Mouse (Mus musculus): ENCODE measurements around the gene Zfp410.

DNA sequence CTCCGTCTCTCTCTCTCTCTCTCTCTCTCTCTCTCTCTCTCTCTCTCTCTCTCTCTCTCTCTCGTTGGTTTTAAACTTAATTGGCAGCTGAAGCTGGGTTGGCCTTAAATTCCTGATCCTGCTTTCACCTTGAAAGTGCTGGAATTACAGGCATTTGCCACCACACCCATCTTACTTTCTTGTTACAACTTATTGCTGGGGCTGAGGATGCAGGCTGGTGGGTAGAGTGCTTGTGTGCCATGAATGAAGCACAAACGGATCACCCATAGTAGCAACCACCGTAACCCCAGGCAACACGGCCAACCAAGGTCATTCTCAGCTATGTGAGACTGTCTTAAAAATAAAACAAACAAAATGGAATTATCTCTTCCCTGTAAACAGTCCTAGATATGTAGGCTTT, 5.3 kb upstream of the Zfp410 start:
- TF ChIP-seq CTCF (conservative IDR thresholded peaks at IDR 0.05 in 1 of 2, IDR thresholded peaks at IDR 0.05 in 1 of 2; ENCODE audit: low read depth in 2 of 2, low read length in 2 of 2) (no peak), ETS1 (conservative IDR thresholded peaks at IDR 0.05; ENCODE audit: low read depth, low read length) (no peak), USF1 (IDR thresholded peaks at IDR 0.05; ENCODE audit: low read depth, low read length) (no peak), UBTF (IDR thresholded peaks at IDR 0.05; ENCODE audit: low read depth, low read length) (no peak), NELFE (IDR thresholded peaks at IDR 0.05; ENCODE audit: low read depth, low read length) (no peak), POLR2A (IDR thresholded peaks at IDR 0.05; ENCODE audit: low read depth, low read length) (no peak)

Data from CH12.LX (cell line).